Mouse (Mus musculus): ENCODE measurements around the gene Zmiz1.
A peak's percentile ranks its signal among the peaks of the same experiment; 100 is the strongest.

Zmiz1 gene

DNA sequence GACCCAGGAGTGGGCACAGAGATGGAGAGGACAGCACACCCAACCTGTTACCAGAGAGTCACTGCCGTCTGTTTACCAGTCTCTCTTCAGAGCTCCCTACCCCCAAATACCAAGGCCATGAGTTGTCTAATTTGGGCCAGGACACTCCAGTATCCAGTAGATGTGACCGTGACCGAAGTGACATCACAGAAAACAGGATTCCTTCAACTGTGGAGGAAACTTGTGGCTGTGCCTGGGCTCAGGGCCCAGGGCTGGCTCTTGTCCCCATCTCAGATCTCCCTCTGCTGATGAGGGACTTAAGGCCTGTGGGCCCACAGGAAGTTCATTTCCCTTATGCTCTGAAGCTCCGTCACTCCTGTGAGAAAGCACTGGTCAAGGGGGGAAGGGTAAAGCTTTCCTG, 249.5 kb downstream of the Zmiz1 start:
- DNase-seq: peak; percentile 85

DNA sequence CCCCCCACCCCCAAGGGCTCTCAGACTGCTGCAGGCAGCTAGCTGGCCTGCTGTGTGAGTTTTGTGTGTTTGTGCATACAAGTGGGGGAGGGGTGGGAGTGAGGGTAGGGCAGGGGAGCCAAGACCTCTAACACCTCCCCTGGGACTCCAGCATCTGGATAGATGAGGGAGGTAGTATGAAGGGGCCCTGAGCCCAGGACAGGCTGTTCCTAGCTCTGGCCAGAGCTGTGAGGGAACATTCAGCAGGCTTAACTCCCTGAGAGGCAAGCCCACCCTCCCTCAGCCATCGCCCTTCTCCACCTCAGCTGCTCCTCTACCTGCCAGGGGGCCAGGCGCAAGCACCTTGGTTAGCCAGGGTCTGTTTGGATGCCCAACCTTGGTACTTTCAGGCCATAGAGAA, 249.9 kb downstream of the Zmiz1 start:
- peak; percentile 65 for DNase-seq

DNA sequence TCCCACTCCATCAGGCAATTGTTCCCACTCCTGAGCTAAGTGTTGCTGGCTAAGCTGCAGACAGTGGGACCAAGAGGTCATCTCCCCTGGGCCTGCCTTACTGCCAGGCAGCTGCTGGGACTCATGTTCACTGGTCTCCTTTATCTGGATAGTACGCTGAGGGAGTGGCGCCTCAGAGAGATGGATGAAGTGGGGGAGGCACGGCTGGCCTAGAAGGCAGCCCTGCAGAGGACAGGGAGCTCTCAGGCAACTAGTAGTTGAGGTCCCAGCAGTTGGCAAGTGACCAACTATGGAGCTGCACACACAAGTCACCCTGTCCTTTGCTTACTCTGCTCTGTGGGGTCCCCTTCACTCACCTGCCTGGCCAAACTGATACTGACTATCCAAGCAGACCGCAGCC, 251.1 kb downstream of the Zmiz1 start:
- peak; percentile 64 for DNase-seq

DNA sequence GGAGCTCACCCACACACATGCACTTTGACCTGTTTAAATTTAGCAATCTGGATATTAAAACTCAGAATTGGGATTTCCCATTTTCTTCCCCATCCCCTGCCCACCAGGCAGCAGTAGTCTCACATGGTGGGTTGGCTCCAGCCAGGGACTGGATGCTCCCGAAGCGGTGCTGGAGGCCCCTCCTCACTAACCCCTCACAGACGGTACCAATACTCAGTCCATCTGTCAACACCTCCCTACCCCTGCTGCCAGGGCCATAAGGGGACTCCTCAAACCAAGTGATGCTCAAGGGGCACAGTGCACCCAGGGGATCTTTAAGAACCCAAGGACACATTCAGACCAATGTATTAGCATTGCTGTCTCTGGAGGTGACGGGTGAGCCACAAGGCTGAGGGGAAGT, 251.7 kb downstream of the Zmiz1 start:
- no peak for DNase-seq

DNA sequence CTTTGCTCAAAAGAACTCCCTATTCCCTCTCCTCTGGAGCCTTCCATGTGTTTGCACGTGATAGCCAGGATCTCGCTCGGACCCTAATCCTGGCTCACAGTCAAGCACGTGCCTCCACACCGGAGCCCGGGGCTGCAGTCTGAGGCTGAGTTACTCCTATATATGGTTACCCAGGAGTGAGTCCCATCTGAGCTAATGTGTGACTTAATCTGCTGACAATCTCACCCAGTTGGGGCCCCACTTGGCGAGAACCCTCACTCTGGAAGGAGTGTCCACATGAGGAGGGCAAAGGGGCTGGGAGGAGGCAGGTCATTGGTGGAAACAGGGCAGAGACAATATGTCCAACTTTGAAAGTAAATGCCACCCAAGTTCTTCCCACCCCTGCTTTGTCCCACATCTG, 252.2 kb downstream of the Zmiz1 start:
- DNase-seq: no peak

DNA sequence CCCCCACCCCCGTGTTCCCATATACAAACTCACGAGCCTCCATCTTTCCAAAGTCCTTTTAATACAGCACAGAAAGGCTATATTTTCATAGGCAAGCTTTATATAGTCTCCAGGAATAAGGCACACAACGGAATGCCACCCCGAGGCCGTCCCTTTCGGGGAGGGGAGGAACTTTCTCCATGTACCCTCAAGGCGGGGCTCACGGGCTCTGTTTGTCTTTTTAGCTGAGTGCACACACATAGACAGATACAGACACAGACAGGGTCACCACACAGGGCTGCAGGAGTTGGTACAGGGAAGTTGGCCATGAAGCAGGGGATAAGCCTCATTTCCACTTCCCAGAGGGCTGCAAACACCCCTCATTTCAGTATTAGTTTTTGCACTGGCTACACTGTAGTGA, 252.6 kb downstream of the Zmiz1 start:
- no peak for DNase-seq

DNA sequence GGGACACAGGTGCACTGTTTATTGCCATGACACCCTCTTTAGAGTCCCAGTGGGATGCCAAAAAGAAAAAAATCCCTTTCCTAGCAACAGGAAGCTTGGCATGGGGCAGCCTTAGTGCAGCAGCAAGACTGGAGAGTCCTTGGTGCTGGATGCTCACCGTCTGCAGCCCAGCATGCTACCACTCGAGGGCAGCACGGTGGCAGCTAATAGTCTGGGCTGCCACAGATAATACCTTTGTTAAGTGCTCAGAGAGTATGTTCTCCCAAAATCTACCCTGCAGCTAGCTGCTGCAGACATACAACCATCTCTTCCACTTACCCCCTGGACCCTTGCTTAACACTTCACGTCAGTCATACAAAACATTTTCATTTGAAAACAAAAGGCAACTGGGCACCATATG, 254.5 kb downstream of the Zmiz1 start:
- no peak for DNase-seq
